Mouse (Mus musculus) Muller cell, postnatal 12 days (primary cell): ENCODE data around the gene Med27.

ENCODE experiments used
- DNase-seq: peaks from one replicate; pipeline ENCODE4 v3.0.0-alpha.2; 2015; ENCODE audit errors: inconsistent ontology term

Gene Med27

GRCm38 (mm10) chr2:29563986-29564385, 217.4 kb downstream of the Med27 start:
- peak; percentile 25 for DNase-seq

GRCm38 (mm10) chr2:29565570-29566433, 219.2 kb downstream of the Med27 start:
- peak; percentile 11 for DNase-seq

GRCm38 (mm10) chr2:29571921-29572700, 225.5 kb downstream of the Med27 start:
- DNase-seq: no peak

- DNase-seq: no peak
Measured at GRCm38 (mm10) chr2:29572811-29573427, 226.3 kb downstream of the Med27 start.

GRCm38 (mm10) chr2:29573591-29573990, 227.0 kb downstream of the Med27 start:
- peak; percentile 76 for DNase-seq

GRCm38 (mm10) chr2:29574187-29574586, 227.6 kb downstream of the Med27 start:
- DNase-seq: peak; percentile 5
